Mouse (Mus musculus): ENCODE results near the gene Ctnnbl1. TPM values are rescaled to one million over a fixed set of nuclear protein-coding genes. Genes with fewer than 3 reads are reported as not detected.

Ctnnbl1 gene
- polyA plus RNA-seq, 1 experiment from 2014 or later: 53.0 TPM

DNA sequence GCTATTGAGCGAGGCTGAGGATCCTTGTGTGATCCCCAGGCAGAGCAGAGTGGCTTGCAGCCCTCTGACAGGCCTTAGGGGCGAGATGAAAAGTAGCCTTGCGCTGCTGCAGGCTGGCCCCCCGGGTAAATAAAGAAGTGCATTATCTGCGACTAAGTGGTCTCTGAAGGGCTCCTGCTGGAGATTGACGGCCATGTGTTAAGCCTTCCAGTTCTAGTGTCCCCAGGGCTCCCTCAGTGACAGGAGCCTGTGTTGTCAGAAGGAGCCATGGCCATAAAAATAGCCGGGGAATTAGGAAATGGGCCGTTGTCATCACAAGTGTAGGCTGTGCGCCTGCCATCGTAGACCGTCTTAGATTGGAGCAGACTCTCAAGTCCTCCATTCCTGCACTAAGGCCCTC is 144.7 kb downstream of the Ctnnbl1 start:
- H3K4me3 ChIP-seq (ENCODE audit: low read length): no peak overlapping the region
- 0 out of 2 replicates have a peak, but pooled peaks have one; percentile 19 for ATAC-seq
- H3K9me3 ChIP-seq (ENCODE audit: control insufficient read depth, low read length): no peaks in the 10 kb centered on the region
- peaks cover 16% of the 10 kb centered on the region for H3K4me1 ChIP-seq (ENCODE audit: control insufficient read depth, insufficient read depth, low read depth, low read length)
- H3K27me3 ChIP-seq (replicated peaks; ENCODE audit: control insufficient read depth, insufficient read depth, low read length): no peaks in the 10 kb centered on the region
- no peak overlapping the region for H3K27ac ChIP-seq (ENCODE audit: low read depth, low read length)
- 35% methylated on average over 11 of the region's 11 CpGs for WGBS
- H3K9ac ChIP-seq (ENCODE audit: low read depth, low read length): no peak overlapping the region
- no peaks in the 10 kb centered on the region for H3K36me3 ChIP-seq (ENCODE audit: control insufficient read depth, insufficient read depth, low read length)
- H3K4me2 ChIP-seq (ENCODE audit: low read length): no peak overlapping the region

DNA sequence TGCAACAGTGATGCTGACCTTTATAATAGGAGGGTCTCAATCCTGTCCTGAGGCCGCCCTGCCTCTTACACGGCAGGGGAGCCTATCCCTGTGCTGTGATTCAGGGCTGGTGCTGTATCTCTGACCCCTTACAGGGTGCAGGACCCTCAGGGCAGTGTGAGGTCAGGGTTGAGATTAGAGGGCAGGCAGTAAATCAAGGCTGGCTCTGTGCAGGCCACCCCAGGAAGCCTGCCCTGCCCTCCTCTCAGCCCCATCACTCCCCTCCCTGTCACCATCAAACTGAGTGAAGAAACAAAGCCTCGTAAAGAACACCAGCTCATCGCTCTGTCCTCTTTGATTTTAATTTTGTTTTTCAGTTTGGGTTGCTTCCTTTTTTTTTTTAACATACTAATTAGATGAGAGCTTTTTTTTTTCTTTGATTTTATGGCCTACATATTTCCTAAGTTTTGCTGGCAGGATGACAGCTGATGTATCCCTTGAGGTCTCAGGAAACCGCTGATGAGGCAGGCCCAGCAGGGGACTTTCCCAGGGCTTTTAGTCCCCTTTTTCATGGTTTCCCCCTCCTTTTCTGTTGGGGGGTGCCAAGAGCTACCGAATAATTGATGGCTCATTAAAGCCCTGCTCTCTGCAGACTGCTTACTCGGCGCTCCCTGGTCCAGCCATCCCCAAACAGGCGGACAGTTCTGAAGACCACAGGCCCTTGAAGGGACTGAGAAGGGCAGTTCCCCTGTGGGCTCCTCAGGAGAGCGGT is 150.2 kb downstream of the Ctnnbl1 start:
- 19% methylated on average over 10 of the region's 10 CpGs for WGBS
- Histone ChIP-seq H3K27me3 (replicated peaks; ENCODE audit: control insufficient read depth, insufficient read depth, low read length) (no peaks in the 10 kb centered on the region), H3K9ac (ENCODE audit: low read depth, low read length) (no peak overlapping the region), H3K36me3 (ENCODE audit: control insufficient read depth, insufficient read depth, low read length) (0 out of 2 replicates have a peak, but pooled peaks cover 3% of the 10 kb centered on the region), H3K4me2 (ENCODE audit: low read length) (no peak overlapping the region), H3K9me3 (ENCODE audit: control insufficient read depth, low read length) (no peaks in the 10 kb centered on the region), H3K4me3 (ENCODE audit: low read length) (no peak overlapping the region), H3K4me1 (ENCODE audit: control insufficient read depth, insufficient read depth, low read depth, low read length) (peaks cover 21% of the 10 kb centered on the region), H3K27ac (ENCODE audit: low read depth, low read length) (peak overlapping the region; percentile 19)
- 0 out of 2 replicates have a peak, but pooled peaks have one; percentile 34 for ATAC-seq

DNA sequence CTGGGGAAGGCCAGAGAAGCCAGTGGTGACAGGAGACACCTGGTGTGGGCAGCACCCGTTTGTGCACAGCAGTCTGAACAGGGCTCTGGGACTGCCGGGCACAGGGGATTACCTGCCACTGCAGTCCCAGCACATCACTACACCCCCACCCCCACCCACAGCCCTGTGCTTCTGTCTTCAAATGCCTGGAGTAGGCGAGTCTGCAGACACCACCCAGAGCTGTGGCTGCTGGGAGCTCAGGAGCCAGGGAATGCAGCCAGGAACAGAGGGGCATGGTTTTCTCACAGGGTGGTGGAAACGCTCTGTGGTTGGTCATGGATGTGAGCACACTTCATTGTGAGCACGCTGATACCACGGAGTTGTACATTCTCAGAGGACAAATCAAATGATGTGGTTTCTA is 154.0 kb downstream of the Ctnnbl1 start:
- H3K4me1 ChIP-seq (ENCODE audit: control insufficient read depth, insufficient read depth, low read depth, low read length): peaks cover 19% of the 10 kb centered on the region
- WGBS: 59% methylated on average over 6 of the region's 6 CpGs
- no peak for ATAC-seq
- no peak overlapping the region for H3K27ac ChIP-seq (ENCODE audit: low read depth, low read length)
- no peak overlapping the region for H3K4me2 ChIP-seq (ENCODE audit: low read length)
- H3K4me3 ChIP-seq (ENCODE audit: low read length): no peak overlapping the region
- no peaks in the 10 kb centered on the region for H3K9me3 ChIP-seq (ENCODE audit: control insufficient read depth, low read length)
- 0 out of 2 replicates have a peak, but pooled peaks cover 3% of the 10 kb centered on the region for H3K36me3 ChIP-seq (ENCODE audit: control insufficient read depth, insufficient read depth, low read length)
- H3K9ac ChIP-seq (ENCODE audit: low read depth, low read length): no peak overlapping the region
- no peaks in the 10 kb centered on the region for H3K27me3 ChIP-seq (replicated peaks; ENCODE audit: control insufficient read depth, insufficient read depth, low read length)

DNA sequence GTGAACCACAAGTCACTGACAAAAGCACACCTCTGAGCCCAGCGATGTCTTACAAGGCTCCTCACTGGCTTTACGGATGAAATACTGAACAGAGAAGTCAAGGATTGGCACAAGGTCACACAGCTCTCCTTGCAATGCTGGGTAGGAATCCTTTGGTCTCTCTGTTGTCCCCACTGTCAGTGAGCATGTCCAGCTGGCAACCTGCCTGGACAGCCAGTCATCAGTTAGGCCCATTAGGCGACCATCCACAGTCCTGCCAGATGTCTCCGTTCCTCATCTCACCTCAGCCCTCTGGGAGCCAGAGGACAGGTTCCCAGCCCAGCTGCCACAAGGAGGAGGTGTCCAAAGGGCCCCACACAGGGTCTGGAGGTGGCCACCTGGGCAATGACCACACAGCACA is 159.9 kb downstream of the Ctnnbl1 start:
- WGBS: 71% methylated on average over 4 of the region's 4 CpGs
- Histone ChIP-seq H3K9ac (ENCODE audit: low read depth, low read length) (no peak overlapping the region), H3K9me3 (ENCODE audit: control insufficient read depth, low read length) (no peaks in the 10 kb centered on the region), H3K4me2 (ENCODE audit: low read length) (no peak overlapping the region), H3K27ac (ENCODE audit: low read depth, low read length) (no peak overlapping the region), H3K4me1 (ENCODE audit: control insufficient read depth, insufficient read depth, low read depth, low read length) (no peaks in the 10 kb centered on the region), H3K27me3 (replicated peaks; ENCODE audit: control insufficient read depth, insufficient read depth, low read length) (no peaks in the 10 kb centered on the region), H3K4me3 (ENCODE audit: low read length) (no peak overlapping the region), H3K36me3 (ENCODE audit: control insufficient read depth, insufficient read depth, low read length) (no peaks in the 10 kb centered on the region)
- no peak for ATAC-seq

DNA sequence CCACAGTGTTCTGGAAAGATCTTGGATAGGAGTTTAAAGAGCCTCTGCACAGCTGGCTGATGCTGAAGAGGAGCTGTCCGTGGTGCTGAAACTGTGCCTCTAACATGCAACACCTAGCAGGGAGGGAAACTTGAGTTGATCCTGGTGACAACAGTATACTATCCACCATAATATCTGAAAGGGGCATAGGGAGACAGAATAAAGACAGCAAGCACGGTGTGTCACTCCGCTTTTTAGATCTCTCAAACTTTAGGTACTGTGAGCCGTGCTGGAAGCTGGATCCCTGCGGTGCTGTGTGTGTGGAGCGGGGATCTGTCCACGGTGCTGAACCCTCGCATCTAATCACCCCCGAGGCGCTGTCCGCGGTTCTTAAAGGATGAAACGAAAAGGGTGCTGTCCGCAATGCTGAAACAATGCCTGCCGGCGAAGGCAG is 176.0 kb downstream of the Ctnnbl1 start:
- Histone ChIP-seq H3K9me3 (ENCODE audit: control insufficient read depth, low read length) (no peaks in the 10 kb centered on the region), H3K4me1 (ENCODE audit: control insufficient read depth, insufficient read depth, low read depth, low read length) (peaks cover 27% of the 10 kb centered on the region), H3K4me2 (ENCODE audit: low read length) (peak overlapping the region; percentile 86), H3K9ac (ENCODE audit: low read depth, low read length) (peak overlapping the region; percentile 53), H3K36me3 (ENCODE audit: control insufficient read depth, insufficient read depth, low read length) (no peaks in the 10 kb centered on the region), H3K4me3 (ENCODE audit: low read length) (peak overlapping the region; percentile 35), H3K27ac (ENCODE audit: low read depth, low read length) (peak overlapping the region; percentile 7; the same call in 1 of the 2 replicates), H3K27me3 (replicated peaks; ENCODE audit: control insufficient read depth, insufficient read depth, low read length) (peaks cover 6% of the 10 kb centered on the region; the same call in 1 of the 2 replicates)
- ATAC-seq: no peak
- under 1% methylated on average over 16 of the region's 16 CpGs for WGBS

DNA sequence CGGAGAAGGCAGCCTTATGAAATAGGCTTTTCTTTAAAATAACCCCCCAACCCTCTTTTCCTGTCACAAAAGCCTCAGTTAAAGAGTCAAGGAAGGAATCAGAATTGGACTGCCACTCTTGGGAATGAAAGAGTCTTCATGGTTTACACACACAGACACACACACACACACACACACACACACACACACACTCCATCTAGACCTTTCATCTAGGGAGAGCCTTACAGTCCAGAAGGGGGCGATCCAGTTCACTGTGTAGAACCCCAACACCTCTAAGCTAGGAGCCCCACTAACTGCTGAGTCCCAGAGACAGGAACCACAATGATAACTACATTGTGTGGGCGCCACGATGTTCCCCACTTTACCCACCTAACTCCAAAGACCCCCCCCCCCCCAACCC is 176.5 kb downstream of the Ctnnbl1 start:
- H3K9ac ChIP-seq (ENCODE audit: low read depth, low read length): peak overlapping the region; percentile 53
- WGBS: 0% methylated on average over 4 of the region's 4 CpGs
- H3K4me1 ChIP-seq (ENCODE audit: control insufficient read depth, insufficient read depth, low read depth, low read length): peaks cover 27% of the 10 kb centered on the region
- peak overlapping the region; percentile 86 for H3K4me2 ChIP-seq (ENCODE audit: low read length)
- no peaks in the 10 kb centered on the region for H3K36me3 ChIP-seq (ENCODE audit: control insufficient read depth, insufficient read depth, low read length)
- peaks cover 6% of the 10 kb centered on the region; the same call in 1 of the 2 replicates for H3K27me3 ChIP-seq (replicated peaks; ENCODE audit: control insufficient read depth, insufficient read depth, low read length)
- H3K4me3 ChIP-seq (ENCODE audit: low read length): peak overlapping the region; percentile 73
- H3K27ac ChIP-seq (ENCODE audit: low read depth, low read length): peak overlapping the region; percentile 7
- no peaks in the 10 kb centered on the region for H3K9me3 ChIP-seq (ENCODE audit: control insufficient read depth, low read length)
- ATAC-seq: 0 out of 2 replicates have a peak, but pooled peaks have one; percentile 34

DNA sequence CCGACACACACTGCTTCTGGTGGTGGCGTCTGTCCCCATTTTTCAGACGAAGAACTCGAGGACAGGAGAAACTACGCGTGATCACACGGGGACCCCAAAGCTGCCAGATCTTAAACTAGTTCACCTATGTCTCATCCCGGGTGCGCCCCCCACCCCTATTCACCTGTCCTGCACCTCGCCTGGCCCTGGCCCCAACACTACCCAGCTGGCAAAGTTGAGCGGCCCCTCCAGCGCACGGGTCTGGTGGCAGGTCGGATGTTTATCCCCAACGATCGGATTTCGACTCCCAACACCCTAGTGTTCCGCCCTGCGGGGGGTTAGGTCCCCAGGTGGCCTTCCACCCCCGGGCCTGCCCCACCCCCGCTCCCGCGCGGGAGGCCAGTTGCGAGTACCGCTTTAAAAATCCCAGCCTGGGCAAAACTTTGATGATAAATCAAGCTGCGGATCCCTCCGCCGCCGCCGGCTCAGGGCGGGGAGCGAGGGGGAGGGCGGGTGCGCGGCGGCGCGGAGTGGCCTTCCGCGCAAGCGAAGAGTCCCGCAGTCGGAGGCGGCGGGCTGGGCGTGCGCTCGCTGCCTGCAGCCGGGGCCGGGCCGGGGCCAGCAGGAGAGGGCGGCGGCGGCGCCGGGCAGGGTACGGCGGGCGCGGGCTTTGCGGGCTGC is 177.0 kb downstream of the Ctnnbl1 start, which contains the start of gene Vstm2l:
Vstm2l (plus strand) TSS at position 549 of the 660 bp plus-strand sequence.
- peak; percentile 53 for ATAC-seq
- H3K9ac ChIP-seq (ENCODE audit: low read depth, low read length): peak within 1 kb of the TSS; percentile 86
- peaks cover 6% of the 10 kb centered on the region; the same call in 1 of the 2 replicates for H3K27me3 ChIP-seq (replicated peaks; ENCODE audit: control insufficient read depth, insufficient read depth, low read length)
- peaks cover 27% of the 10 kb centered on the region for H3K4me1 ChIP-seq (ENCODE audit: control insufficient read depth, insufficient read depth, low read depth, low read length)
- H3K9me3 ChIP-seq (ENCODE audit: control insufficient read depth, low read length): no peaks in the 10 kb centered on the region
- H3K27ac ChIP-seq (ENCODE audit: low read depth, low read length): peak within 1 kb of the TSS; percentile 88
- peak within 1 kb of the TSS; percentile 86 for H3K4me2 ChIP-seq (ENCODE audit: low read length)
- no peaks in the 10 kb centered on the region for H3K36me3 ChIP-seq (ENCODE audit: control insufficient read depth, insufficient read depth, low read length)
- peak within 1 kb of the TSS; percentile 73 for H3K4me3 ChIP-seq (ENCODE audit: low read length)
- 2% methylated on average over 40 of the region's 62 CpGs for WGBS

DNA sequence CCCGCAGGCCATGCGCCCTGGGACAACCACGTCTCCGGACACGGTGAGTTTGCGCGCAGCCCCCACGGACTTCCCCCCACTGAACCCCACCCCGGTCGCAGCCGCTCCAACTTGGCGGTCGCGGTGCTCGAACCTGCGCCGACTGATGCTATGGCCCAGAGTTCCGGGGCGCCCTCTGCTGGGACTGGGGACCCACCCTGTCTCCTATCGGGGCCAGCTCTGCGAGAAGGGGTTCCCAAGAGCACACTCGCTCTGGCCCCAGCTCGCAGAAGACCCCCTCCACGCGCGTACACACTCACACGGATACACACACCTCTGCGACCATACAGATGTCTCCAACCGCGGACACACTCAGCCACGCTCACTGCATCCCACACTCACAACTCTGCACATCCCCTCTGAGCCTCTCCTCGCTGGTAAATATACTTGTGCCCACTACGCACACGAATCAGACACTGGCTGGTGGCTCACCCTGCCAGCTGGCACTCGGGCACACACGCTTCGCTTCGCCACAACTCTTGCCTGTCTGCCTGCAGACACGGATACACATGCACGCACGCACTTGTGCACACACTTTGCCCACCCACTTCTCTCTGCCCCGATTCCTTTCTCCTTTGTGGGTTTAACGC is 177.8 kb downstream of the Ctnnbl1 start:
- Histone ChIP-seq H3K36me3 (ENCODE audit: control insufficient read depth, insufficient read depth, low read length) (no peaks in the 10 kb centered on the region), H3K9ac (ENCODE audit: low read depth, low read length) (peak overlapping the region; percentile 86), H3K27me3 (replicated peaks; ENCODE audit: control insufficient read depth, insufficient read depth, low read length) (peaks cover 6% of the 10 kb centered on the region; the same call in 1 of the 2 replicates), H3K27ac (ENCODE audit: low read depth, low read length) (peak overlapping the region; percentile 88), H3K4me2 (ENCODE audit: low read length) (peak overlapping the region; percentile 86), H3K4me1 (ENCODE audit: control insufficient read depth, insufficient read depth, low read depth, low read length) (peaks cover 27% of the 10 kb centered on the region), H3K4me3 (ENCODE audit: low read length) (peak overlapping the region; percentile 73), H3K9me3 (ENCODE audit: control insufficient read depth, low read length) (no peaks in the 10 kb centered on the region)
- 35% methylated on average over 41 of the region's 43 CpGs for WGBS
- peak; percentile 22 for ATAC-seq

All from hindbrain, embryonic 16.5 days (tissue).